Mouse (Mus musculus) lung, postnatal 0 days (tissue): ENCODE measurements at regions not wholly inside any gene's neighbourhood (a gene's known extent, or its start where the extent isn't known, plus 50 kb on each side); places are given as distances from the start of the nearest gene placed in this dataset.

ENCODE experiments used
- ATAC-seq: fragments of 200-750 bp; cut with Nextera tagmentation; 2 replicates; pipeline ENCODE4 v1.8.0; 2017; ENCODE audit warnings: moderate library complexity
- DNase-seq: peaks from one replicate; pipeline ENCODE4 v3.0.0-alpha.2; 2016; ENCODE audit warnings: low spot score
- H3K27ac ChIP-seq: fragments of 300-500 bp; sonication (generic); 2 replicates; pipeline ENCODE4 v1.5.1; 2014; ENCODE audit warnings: antibody characterized with exemption, mild to moderate bottlenecking, low read length, mixed read lengths
- H3K27me3 ChIP-seq: fragments of 300-500 bp; sonication (generic); replicated peaks from 2 replicates; pipeline ENCODE4 v1.6.1; 2014; ENCODE audit warnings: low read length, mixed read lengths; ENCODE audit not compliant: insufficient read depth
- H3K36me3 ChIP-seq: fragments of 300-500 bp; sonication (generic); 2 replicates; pipeline ENCODE4 v1.6.1; 2014; ENCODE audit warnings: low read length, mixed read lengths; ENCODE audit not compliant: insufficient read depth
- H3K4me1 ChIP-seq: fragments of 300-500 bp; sonication (generic); 2 replicates; pipeline ENCODE4 v1.6.1; 2014; ENCODE audit warnings: antibody characterized with exemption, low read depth, low read length, mixed read lengths; ENCODE audit not compliant: insufficient read depth
- H3K4me2 ChIP-seq: fragments of 300-500 bp; sonication (generic); replicated peaks from 2 replicates; pipeline ENCODE4 v1.6.1; 2014; ENCODE audit warnings: low read depth, mild to moderate bottlenecking, low read length, moderate library complexity, mixed read lengths
- H3K4me3 ChIP-seq: fragments of 300-500 bp; sonication (generic); 2 replicates; pipeline ENCODE4 v1.5.1; 2014; ENCODE audit warnings: low read depth, low read length
- H3K9ac ChIP-seq: fragments of 300-500 bp; sonication (generic); replicated peaks from 2 replicates; pipeline ENCODE4 v1.6.1; 2014; ENCODE audit warnings: low read depth, mild to moderate bottlenecking
- H3K9me3 ChIP-seq: fragments of 300-500 bp; sonication (generic); 2 replicates; pipeline ENCODE4 v1.6.1; 2016; ENCODE audit warnings: low read length, mixed read lengths
- CTCF ChIP-seq: IDR thresholded peaks from 2 replicates; pipeline ENCODE4 v1.5.1; 2016; ENCODE audit warnings: antibody characterized with exemption, mild to moderate bottlenecking
- EP300 ChIP-seq: IDR thresholded peaks from 2 replicates; pipeline ENCODE4 v1.6.1; 2016; ENCODE audit warnings: antibody characterized with exemption, mild to moderate bottlenecking, control low read depth
- WGBS: fragments of 180-500 bp; shearing (Covaris S2); extraction: QIAGEN DNeasy Blood & Tissue Kit; methylation state at CpG from one replicate; pipeline ENCODE4 v1.1.7; 2014; 5-methylcytosine and 5-hydroxymethylcytosine counted together

- DNase-seq (peak; percentile 46), ATAC-seq (peak; percentile 55)
- Histone ChIP-seq H3K4me1 (no peaks in the 10 kb centered on the region), H3K36me3 (no peaks in the 10 kb centered on the region), H3K27me3 (no peaks in the 10 kb centered on the region), H3K4me3 (no peak overlapping the region), H3K9ac (no peak overlapping the region), H3K4me2 (no peak overlapping the region), H3K9me3 (no peaks in the 10 kb centered on the region), H3K27ac (no peak overlapping the region)
- TF ChIP-seq CTCF (no peak), EP300 (peak; percentile 58)
- 40% methylated on average over 8 of the region's 8 CpGs for WGBS
These were observed 234.4 kb downstream of the Etnk1 start for GRCm38 (mm10) chr6:143401436-143401835.

DNA sequence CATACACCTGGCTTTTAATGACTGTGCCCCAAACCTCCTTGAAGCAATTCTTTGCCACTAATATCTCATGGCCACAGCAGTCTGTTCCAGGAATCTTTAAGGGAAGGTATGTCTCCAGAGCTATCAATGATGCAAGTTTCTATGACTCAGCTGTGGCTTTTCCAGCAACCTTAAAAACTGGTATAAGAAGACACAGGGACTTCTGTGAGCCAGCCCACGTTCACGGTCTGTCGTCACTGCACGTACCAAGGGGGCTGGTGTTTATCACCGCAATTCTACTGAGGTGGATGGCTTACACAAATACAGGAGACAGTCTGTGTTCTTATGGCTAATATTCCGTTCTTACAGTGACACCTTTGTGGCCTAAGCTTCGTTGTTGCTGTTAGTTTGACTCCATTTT lies 234.9 kb downstream of the Etnk1 start:
- no peaks in the 10 kb centered on the region for H3K36me3 ChIP-seq
- no peak overlapping the region for H3K9ac ChIP-seq
- WGBS = 84% methylated on average over 7 of the region's 7 CpGs
- no peaks in the 10 kb centered on the region for H3K27me3 ChIP-seq
- TF ChIP-seq EP300 = no peak
- no peak for TF ChIP-seq CTCF
- no peak overlapping the region for H3K4me2 ChIP-seq
- no peaks in the 10 kb centered on the region for H3K4me1 ChIP-seq
- no peak for ATAC-seq
- H3K4me3 ChIP-seq = no peak overlapping the region
- no peak overlapping the region for H3K27ac ChIP-seq
- H3K9me3 ChIP-seq = no peaks in the 10 kb centered on the region
- no peak for DNase-seq

DNA sequence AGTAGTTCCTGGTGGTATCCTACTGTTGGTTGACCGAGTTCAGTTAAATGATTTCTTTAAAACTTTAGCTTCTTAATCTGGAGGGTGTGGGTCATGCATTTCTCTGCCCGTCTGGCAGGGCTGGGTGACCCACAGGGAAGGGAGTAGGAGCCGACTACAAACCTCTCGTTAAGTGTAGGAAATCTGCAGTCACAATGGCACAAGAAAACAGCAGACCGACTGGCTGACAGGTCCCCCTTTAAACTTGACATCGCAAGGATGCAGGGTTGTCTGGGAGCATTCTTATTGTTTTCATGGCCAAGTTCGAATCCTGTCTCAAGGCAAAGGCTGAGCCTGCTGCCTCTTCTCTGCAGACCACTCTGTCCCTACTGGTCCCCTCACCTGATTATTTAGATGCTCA lies 235.7 kb downstream of the Etnk1 start:
- TF ChIP-seq EP300 (no peak), CTCF (no peak)
- H3K27ac ChIP-seq = no peak overlapping the region
- DNase-seq (no peak), ATAC-seq (no peak)
- H3K36me3 ChIP-seq = no peaks in the 10 kb centered on the region
- no peak overlapping the region for H3K4me2 ChIP-seq
- 88% methylated on average over 7 of the region's 7 CpGs for WGBS
- no peaks in the 10 kb centered on the region for H3K4me1 ChIP-seq
- H3K27me3 ChIP-seq = no peaks in the 10 kb centered on the region
- H3K4me3 ChIP-seq = no peak overlapping the region
- no peak overlapping the region for H3K9ac ChIP-seq
- no peaks in the 10 kb centered on the region for H3K9me3 ChIP-seq

GRCm38 (mm10) chr6:143404521-143404920 lies 237.5 kb downstream of the Etnk1 start:
- H3K4me1 ChIP-seq = no peaks in the 10 kb centered on the region
- ATAC-seq = no peak

GRCm38 (mm10) chr6:143412056-143412455 lies 245.0 kb downstream of the Etnk1 start:
- Histone ChIP-seq H3K36me3 (no peaks in the 10 kb centered on the region), H3K9ac (no peak overlapping the region), H3K27ac (no peak overlapping the region), H3K4me2 (no peak overlapping the region), H3K27me3 (no peaks in the 10 kb centered on the region), H3K9me3 (no peaks in the 10 kb centered on the region), H3K4me1 (no peaks in the 10 kb centered on the region), H3K4me3 (no peak overlapping the region)
- no peak for ATAC-seq
- no peak for DNase-seq
- TF ChIP-seq EP300 = no peak
- TF ChIP-seq CTCF = no peak
- 53% methylated on average over 5 of the region's 5 CpGs for WGBS

More at GRCm38 (mm10) chr6:143404521-143404920, 237.5 kb downstream of the Etnk1 start:
- H3K4me3 ChIP-seq = no peak overlapping the region
- no peaks in the 10 kb centered on the region for H3K27me3 ChIP-seq
- no peak for DNase-seq
- H3K4me2 ChIP-seq = no peak overlapping the region
- no peak overlapping the region for H3K9ac ChIP-seq
- TF ChIP-seq CTCF (no peak), EP300 (no peak)
- WGBS = 93% methylated on average over 4 of the region's 4 CpGs
- H3K9me3 ChIP-seq = no peaks in the 10 kb centered on the region
- H3K27ac ChIP-seq = no peak overlapping the region
- no peaks in the 10 kb centered on the region for H3K36me3 ChIP-seq

DNA sequence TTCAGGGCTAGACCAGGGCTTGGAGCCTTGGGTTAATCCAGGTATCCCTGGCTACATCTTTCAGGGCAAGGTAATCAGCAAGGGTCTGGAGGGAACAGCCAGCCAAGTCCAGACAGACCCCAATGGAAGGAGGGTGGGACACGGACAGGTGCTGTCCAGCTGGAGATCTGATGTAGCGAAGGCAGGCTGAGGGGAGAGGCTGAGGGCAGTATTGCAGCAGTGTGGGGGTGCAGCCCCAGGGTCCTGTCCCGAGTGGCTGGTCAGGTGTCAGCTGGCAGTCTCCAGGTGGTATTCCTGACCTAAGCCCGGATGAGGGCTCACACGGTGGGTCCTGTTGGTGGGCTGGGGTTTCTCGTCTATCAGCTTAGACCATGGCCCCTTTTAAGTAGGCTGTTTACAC lies 245.7 kb downstream of the Etnk1 start:
- H3K4me1 ChIP-seq = no peaks in the 10 kb centered on the region
- no peak for TF ChIP-seq CTCF
- no peak for TF ChIP-seq EP300
- H3K4me3 ChIP-seq = no peak overlapping the region
- H3K36me3 ChIP-seq = no peaks in the 10 kb centered on the region
- no peak overlapping the region for H3K27ac ChIP-seq
- no peaks in the 10 kb centered on the region for H3K27me3 ChIP-seq
- 85% methylated on average over 6 of the region's 6 CpGs for WGBS
- no peak for ATAC-seq
- H3K9me3 ChIP-seq = no peaks in the 10 kb centered on the region
- H3K9ac ChIP-seq = no peak overlapping the region
- H3K4me2 ChIP-seq = no peak overlapping the region
- no peak for DNase-seq
